Mouse (Mus musculus): ENCODE data around the gene Nfya. TPM values are rescaled to one million over a fixed set of nuclear protein-coding genes. Genes with fewer than 3 reads are reported as not detected.

Gene Nfya
- total RNA-seq, 2 experiments from 2014 or later = 24.3 to 26.5 TPM

DNA sequence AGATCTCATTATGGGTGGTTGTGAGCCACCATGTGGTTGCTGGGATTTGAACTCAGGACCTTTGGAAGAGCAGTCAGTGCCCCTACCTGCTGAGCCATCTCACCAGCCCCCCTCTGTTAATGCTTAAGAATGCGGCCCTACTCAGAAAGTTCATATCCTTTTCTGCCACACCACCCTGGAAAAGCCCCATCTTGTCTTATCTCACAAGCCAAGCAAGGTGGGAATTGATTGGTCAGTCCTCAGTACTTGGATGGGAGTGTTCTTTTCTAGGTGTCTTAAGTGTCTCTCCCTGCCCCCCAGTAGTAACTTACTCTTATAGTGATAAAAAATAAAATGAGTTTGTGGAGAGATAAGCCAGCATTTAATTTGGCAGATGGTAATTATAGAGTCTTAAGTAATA, 5.0 kb downstream of the Nfya start:
- intact Hi-C loops (cut with DNase I) = loop anchor here (5.0 kb wide), 1 partner anchor 127 kb away; no protein-coding TSS in a partner anchor

DNA sequence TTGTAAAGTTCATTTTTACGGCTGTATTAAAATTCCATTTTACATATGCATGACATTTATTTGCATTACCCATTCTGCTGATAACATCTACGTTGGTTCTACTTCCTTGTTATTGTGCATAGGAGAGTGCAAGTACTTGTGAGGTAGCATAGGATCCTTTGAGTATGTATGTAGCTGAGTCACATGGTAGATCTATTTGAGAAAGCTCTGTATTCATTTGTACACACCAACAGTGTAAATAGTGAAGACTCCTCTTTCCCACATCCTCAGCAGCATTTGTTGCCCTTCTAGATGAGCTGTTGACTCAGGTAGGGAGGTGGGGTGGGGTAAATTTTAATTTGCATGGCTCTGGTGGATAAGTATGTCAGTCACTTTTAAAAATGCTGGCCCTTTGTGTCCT, 5.9 kb downstream of the Nfya start:
- no peak for DNase-seq
- intact Hi-C loops (cut with DNase I) = no loop called here

More for the DNA sequence above, 5.0 kb downstream of the Nfya start:
- no peak for DNase-seq

DNA sequence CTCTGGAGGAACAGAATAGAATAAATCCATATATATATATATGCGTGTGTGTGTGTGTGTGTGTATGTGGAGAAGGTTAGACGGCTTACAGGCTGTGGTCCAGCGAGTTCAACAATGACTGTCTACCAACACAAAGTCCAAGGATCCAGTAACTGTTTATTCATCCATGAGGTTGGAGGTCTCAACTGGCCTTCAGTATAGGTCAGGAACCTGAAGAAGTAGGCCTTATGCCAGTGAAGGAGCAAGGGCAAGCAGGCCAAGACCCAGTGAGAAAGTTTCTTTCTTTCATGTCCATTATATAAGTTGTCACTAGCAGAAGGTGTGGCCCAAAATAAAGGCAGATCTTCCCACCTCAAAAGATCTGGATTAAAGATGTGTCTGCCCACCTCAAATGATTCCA, 7.0 kb downstream of the Nfya start:
- intact Hi-C loops (cut with DNase I) = no loop called here
- no peak for DNase-seq

DNA sequence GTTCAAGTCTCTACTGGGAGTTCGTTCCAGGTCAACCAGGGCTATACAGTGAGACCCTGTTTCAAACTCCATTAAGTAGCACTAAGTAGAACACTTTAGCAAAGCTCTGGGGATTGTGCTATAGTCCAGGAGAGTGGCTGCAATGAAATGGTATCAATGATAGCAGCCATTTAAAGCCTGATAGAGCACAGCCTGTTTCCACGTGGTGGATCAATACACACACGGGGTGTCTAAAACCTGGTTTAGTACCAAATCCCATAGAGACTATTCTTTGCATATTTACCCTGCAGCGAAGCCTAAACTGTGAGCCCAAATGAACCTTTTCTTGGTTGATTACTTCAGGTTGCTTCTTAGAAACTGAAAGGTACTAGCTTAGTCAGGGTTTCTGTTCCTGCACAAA, 8.0 kb downstream of the Nfya start:
- intact Hi-C loops (cut with DNase I) = no loop called here
- no peak for DNase-seq

DNA sequence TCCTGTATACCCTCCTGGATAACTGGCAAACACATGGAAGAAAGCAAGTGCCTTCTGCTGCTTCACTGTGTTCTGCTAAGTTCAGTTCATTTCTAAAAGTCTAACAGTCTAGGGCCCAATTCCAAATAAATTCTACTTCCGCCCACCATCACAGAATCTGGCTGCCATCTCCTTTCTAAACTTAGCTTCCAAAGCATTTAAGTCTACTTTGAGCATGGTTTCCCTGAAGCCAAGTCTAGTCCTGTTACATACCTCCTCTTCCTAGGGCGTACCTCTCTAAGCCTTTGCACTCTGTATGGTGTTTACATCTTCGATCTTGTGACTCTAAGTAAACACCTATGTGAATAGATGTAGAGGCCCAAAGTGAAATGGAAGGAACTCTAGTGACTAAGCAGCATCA, 17.1 kb downstream of the Nfya start:
- DNase-seq = no peak
- intact Hi-C loops (cut with DNase I) = no loop called here

DNA sequence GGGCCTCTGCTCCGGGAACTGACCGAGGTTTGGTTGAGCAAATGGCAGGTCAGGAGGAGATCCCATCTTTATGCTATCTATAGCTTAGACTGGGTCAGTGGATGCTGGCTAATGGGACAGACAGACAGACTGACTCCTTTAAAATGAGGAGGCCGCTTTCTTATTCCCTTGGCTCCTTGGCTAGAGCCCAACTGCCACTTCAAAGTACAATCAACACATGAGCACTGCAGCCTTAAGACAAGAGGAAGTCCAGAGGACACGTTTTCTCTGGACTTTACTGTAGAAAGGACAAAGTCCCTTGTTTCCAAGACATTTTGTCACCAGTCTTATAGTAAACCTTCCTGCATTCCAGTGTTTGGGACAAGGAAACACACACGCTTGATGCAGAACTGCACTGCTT, 18.3 kb downstream of the Nfya start:
- intact Hi-C loops (cut with DNase I) = no loop called here
- DNase-seq = no peak

DNA sequence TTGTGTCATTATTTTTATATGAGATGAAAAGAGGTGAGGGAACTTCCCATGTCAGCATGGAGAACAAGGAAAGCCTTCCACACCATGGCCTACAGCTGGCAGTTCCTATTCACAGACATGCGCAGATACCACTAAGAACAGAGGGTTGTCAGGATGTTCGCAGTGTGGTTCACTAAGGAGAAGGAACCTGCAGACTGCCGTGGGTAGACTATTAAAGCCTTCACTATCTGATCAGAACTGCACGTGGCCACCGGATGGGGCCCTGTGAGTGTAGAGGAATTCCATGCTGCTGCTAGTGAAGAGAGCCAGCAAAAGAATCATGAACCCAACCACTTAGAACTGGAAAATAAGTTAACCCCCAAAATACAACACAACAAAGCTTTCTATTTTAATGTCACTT, 20.3 kb downstream of the Nfya start:
- intact Hi-C loops (cut with DNase I) = no loop called here
- no peak for DNase-seq

DNA sequence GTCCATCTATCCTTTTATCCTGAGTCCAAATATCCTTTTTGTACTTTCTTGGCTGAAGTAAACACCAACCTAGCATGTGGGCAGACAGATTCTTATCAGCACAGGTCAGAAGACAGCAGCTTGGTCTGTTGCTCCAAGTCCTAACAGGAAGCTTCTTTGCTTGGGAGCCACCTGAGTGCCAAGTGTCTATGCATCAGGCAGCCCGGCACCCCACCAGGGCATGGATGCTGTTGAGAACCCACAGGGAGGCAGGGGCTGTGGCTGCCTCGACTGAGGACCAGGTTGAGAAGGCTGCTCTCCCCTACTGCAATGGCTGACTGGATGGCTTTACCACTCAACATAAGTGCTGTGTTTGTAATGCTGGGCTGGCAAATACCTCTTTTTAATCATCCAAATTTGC, 21.0 kb downstream of the Nfya start:
- DNase-seq = no peak
- intact Hi-C loops (cut with DNase I) = no loop called here

DNA sequence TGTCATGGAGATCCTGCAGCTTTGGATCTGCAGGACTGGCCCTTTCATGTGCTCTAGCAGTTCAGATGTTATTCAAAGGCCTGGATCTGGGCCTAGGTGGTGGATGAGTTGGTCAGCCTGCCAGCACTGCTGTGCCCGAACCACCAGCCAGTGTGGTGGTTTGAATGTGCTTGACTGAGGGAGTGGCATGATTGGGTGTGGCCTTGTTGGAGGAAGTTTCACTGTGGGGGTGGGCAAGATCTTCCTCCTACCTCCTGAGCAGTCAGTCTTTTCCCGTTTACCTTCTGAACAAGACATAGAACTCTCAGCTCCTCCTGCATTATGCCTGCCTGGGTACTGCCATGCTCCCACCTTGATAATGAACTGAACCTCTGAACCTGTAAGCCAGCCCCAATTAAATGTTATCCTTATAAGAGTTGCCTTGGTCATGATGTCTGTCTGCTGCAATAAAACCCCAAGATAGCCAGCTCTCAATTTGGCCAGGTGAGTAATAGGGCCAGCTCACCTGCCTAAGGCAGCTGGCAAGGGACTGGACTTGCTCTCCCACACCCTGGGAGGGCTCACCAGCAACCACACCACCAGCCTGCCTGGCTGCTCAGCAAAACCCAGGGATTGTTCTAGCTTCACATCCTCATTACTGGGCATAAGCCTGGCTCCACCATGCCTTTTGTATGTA, 23.8 kb downstream of the Nfya start:
- DNase-seq = no peak
- intact Hi-C loops (cut with DNase I) = no loop called here

DNA sequence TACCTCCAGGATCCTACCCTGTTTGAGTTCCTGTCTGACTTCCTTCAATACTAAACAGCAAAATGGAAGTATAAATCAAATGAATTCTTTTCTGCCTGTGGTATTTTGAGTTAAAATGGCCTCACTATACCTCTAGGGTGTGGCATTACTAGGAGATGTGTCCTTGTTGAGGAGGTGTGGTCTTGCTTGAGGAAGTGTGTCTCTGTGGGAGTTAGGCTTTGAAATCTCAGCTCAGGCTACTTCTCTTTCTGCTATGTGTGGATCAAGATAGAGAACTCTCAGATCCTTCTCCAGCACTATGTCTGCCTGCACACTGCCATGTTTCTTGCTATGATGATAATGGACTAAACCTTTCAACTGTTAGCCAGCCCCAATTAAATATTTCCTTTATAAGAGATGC, 30.7 kb downstream of the Nfya start:
- intact Hi-C loops (cut with DNase I) = no loop called here
- no peak for DNase-seq

DNA sequence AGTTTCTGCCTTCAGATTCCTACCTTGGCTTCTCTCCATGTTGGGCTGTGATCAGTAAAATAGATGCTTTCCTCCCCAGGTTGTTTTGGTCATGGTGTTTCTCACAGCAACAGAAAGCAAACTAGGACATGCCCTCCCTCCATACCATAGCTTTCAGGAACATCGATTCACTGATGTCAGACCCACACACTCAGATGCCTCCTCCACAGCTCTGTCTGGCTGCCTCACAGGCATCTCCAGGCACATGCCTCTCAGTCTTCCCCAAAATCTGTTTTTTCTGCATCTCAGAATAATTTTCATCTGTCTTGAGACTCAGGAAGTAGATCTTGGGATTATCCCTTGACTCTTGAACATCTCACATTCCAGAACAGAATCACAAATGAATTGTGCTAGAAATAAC, 33.6 kb downstream of the Nfya start:
- intact Hi-C loops (cut with DNase I) = no loop called here

DNA sequence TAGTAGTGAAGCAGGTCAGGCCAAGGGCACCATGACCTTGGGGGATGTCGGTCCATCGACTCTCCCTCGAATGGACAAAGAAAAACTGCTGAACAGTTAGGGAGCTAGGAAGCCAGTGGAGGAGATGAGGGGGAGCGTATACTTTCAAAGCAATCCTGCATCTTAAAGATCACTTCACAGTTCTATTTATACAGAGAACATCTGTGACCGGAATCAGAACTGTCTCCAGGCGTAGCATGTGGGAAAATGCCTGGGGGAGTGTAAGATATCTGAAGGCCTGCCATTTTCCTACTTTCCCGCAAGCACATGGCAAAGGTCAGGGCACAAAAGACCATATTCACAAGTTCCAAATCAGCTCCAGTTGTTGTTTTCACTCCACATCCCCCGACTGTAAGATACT, 36.7 kb downstream of the Nfya start:
- intact Hi-C loops (cut with DNase I) = no loop called here

More for the DNA sequence above, 33.6 kb downstream of the Nfya start:
- DNase-seq = no peak

DNA sequence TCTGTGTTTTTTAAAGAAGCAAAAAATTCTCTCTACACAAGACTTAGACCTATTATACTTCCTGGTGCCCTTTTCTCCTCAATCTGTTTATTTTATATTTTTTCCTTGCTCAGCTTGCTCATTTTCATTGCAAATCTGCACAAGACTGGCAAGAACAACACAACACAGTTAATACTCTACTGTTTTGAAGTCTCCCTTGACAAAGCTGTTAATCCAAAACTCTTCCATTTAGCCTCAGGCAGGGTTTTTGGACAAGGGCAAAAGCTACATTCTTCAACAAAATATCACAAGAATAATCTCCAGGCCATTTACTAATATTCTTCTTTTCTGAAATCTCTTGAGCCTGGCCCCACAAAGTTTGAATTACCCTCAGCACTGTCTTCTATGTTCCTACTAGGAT, 38.1 kb downstream of the Nfya start:
- DNase-seq = no peak
- intact Hi-C loops (cut with DNase I) = no loop called here

More for the DNA sequence above, 36.7 kb downstream of the Nfya start:
- DNase-seq = no peak

DNA sequence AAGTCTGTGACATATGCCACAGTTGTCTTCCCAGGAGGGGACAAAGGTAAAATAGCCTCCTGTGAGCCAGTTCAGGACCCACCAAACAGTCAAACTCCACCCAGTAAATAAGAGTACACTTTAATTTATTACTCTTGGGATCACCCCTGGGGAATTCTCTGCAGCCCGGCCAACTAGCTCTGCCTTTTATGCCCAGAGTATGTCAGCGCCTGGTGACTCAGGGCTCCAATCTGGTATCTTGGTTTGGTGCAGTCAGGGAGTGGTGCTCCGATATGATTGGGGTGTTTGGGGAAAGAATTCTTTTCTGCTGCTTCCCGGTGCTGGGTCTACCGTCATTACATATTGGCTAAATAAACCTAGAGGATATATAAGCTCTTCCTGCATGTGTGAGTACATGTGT, 42.9 kb downstream of the Nfya start:
- DNase-seq = no peak
- intact Hi-C loops (cut with DNase I) = no loop called here

DNA sequence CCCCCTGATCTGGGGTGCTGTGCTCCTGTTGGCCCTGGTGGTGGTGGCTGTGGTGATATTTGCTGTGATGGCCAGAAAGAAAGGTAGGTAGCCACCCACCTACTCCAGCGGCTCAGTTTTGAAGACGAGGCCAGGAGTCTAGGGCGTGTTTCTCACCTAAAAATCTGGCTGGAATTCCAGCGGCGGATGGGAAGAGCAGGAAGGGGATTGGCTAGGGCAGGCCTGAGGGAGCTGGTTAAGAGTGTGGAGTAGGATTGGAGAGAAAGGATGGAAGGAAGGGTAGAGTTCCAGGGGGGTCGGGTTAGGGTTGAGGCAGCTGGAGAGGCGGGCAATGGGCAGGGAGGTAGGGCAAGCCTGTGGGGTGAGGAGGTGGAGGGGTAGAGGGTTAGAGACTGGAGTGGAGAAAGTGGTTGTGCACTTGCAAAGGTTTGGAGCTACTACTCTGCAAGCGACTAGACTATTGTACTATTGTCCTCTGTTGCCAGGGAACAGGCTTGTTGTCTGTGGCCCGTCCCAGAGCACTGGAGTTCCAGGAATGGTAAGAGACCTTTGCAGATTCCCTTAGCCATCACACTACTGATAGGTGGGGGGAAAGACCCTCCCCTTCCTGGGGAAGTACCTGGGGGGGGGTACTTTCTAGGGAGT, 44.1 kb downstream of the Nfya start:
- no peak for DNase-seq
- intact Hi-C loops (cut with DNase I) = no loop called here

DNA sequence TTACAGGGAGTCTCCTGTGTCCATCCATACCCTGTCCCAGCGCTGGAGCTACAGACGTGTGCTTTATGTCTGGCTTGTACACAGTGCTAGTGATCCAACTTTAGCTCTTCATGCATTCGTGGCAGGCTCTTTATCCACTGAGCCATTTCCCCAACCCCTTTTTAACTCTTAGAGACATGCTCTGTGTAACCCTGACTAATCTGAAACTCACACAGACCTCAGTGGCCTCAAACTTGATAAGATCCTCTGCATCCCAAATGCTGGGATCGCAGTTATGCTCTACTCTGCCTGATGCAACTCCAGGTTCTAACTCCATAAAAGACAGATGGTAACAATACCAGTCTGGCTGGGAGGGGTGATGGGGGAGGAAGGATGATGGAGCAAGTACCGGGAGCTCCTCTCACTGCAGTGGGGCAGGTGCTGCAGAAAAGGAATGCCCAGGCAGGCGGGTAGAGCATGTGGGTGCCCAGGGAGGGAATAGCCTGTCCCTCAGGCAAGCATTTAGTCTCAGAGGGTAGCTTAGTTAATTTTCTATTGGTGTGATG, 46.2 kb downstream of the Nfya start:
- intact Hi-C loops (cut with DNase I) = no loop called here
- no peak for DNase-seq

DNA sequence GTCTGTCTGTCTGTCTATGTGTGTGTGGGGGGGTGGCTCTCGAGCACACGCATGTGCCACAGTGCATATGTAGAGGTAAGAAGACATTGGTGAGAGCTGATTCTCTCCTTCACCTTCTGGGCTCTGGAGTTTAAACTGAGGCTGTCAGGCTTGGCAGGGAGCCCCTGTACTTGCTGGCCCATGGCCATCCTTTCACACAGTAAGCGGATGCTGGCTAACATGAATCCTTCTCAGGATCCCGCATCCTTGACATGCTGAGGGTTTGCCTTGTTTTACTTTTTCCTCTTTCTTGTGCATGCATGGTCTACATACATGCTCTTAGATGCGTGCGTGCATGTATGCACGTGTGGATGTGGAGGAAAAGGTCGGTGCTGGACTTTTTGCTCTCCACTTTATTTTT, 46.7 kb downstream of the Nfya start:
- DNase-seq = peak; percentile 63 to 73
- intact Hi-C loops (cut with DNase I) = no loop called here

DNA sequence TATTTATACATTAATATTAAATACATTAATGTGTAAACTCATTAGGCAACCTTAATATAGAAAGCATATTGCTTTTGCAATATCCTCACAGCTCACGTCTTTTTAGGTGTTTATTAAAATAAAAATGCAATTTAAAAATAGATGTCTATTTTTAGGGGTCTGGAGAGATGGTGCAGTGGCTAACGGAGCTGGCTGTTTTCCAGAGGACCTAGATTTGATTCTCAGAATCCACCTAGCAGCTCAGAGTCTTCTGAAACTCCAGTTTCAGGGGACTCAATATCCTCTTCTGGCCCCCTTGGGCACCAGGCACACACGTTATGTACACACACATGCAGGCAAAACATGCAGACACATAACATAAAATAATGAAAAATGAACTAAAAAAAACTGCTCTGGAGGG, 47.4 kb downstream of the Nfya start:
- DNase-seq = peak in 1 of 2 experiments; percentile 48
- intact Hi-C loops (cut with DNase I) = no loop called here

DNA sequence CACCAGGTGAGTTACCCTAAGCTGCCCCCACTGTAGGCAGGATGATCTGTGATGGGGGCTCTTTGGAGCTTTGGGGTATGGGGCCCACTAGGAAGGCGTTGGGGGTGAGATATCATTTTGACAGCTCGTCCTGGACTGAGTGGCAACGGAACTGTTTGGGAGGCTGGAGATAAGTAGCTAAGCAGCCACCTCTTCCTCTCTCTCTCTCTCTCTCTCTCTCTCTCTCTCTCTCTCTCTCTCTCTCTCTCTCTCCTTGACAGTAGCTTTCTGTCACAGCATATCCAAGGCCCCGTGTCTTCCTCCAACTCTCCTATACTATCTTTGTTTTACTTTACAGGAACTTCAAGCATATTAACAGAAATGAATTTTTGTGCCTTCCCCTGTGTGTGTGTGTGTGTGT, 49.2 kb downstream of the Nfya start:
- intact Hi-C loops (cut with DNase I) = no loop called here
- DNase-seq = no peak

DNA sequence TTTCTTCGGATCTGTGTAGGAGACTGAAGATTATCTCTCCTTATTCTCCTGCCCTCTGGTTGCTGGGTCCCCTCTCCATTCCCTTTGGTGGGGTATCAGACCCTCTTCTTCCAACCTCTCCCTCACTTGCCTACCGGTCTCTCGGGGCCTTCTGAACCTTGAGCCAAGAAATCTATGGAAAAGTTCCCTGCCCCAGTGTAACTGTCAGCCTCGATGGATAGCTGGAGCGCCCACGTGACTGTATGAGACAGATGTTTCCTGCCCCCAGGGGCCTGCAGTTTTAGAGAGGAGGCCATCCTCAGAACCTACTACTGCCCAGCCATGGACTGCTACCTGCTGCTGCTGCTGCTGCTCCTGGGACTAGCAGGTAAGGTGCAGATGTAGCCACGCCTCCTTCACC, 50.1 kb downstream of the Nfya start, which contains the start of gene Treml1:
Treml1 (plus strand) TSS at position 301 of the 400 bp plus-strand sequence.
- intact Hi-C loops (cut with DNase I) = no loop called here
- DNase-seq = no peak

DNA sequence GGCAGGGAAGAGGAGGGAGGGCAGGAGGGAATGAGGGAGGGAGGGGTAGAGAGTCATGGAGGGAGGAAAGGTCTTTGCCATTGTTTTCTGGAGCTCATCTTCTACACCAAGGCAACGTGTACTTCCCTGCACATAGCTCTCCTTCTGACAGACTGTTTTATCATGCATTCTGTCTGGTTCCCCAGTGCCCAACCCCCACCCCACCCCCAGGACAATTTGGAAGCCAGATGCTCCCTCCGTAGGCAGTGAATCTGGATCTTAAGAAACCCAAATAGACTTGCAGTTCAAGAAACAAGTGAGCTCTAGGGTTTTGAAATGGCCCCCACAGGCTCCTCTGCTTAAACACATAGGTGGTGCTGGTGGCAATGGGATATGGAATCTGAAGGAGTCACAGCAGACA, 51.8 kb downstream of the Nfya start:
- intact Hi-C loops (cut with DNase I) = no loop called here
- DNase-seq = no peak

DNA sequence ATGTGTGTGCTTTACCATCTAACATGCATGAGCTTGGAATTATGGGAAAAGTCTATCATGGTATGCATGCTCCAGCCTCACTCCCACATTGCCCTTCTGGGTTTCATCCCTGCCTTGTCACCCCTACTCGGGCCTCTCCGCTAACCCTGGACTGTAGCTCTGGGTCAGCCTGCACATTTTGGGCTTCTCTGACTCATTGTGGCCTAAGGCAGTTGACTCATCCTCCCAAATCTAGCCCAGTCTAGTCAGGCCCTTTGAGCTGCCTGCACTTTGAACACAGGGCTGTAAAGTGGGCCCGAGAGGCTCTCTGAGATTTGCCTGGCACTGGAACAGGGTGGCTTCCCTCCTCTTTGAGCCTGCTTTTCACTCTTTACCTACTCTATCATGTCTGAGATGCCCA, 53.9 kb downstream of the Nfya start:
- DNase-seq = no peak
- intact Hi-C loops (cut with DNase I) = no loop called here
